Mouse (Mus musculus) brain, embryonic 14.5 days (tissue): ENCODE results near the gene Gng7. TPM values are rescaled to one million over a fixed set of nuclear protein-coding genes. Genes with fewer than 3 reads are reported as not detected.

ENCODE experiments used
- DNase-seq: peaks from one replicate; pipeline ENCODE4 v3.0.0-alpha.2; 2011; ENCODE audit warnings: low read depth
- CTCF ChIP-seq: fragments of 200-500 bp; IDR thresholded peaks from 2 replicates; pipeline ENCODE4 v1.5.1; 2012; ENCODE audit warnings: inconsistent platforms, mild to moderate bottlenecking, moderate library complexity, borderline replicate concordance; ENCODE audit not compliant: insufficient read depth, insufficient read length; ENCODE audit errors: extremely low read depth
- POLR2A ChIP-seq: fragments of 200-500 bp; IDR thresholded peaks from 2 replicates; pipeline ENCODE4 v1.6.1; 2012; ENCODE audit warnings: mild to moderate bottlenecking, inconsistent platforms, borderline replicate concordance; ENCODE audit not compliant: poor library complexity, insufficient read depth, insufficient read length, severe bottlenecking; ENCODE audit errors: extremely low read depth
- polyA plus RNA-seq: library from polyadenylated mRNA; depleted of rRNA; stranded (reverse); fragments of >200 nt; gene quantifications from 2 replicates; pipeline ENCODE4 v1.2.3, GENCODE M21; 2012

The Gng7 gene
- polyA plus RNA-seq, 1 experiment, result 13.3 TPM

DNA sequence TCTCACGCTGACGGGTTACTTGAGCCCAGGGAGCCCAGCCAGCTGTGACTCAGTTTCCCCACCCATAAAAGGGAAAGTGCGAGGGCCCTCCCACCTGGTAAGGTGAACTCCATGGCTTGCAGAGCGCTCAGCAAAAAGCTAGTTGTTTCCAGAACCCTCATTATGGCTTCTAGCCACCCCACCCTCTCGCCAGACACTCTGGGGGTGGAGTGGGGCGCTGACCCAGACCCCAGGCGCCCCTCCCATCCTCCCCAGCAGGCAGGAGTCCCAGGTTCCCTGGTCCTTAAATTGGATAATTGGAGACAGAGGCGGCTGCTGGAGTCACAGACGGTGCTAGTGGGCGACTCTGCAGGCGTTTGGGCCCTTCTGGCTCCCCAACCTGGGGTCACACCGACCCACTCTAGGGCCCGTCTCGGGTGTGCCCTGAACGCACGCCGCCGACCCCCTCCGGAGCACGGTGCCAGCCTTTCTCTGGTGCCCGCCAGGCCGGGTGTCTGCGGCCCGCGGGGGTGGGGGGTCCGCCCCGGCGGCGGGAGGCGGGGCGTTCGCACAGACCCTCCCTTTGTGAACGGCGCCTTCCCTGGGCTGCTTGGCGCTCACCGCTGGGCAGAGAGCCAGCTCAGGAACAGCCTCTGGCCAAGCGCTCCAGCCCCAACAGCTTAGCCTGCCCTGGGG lies 78.5 kb downstream of the Gng7 start:
- no peak for TF ChIP-seq POLR2A
- TF ChIP-seq CTCF, result no peak

DNA sequence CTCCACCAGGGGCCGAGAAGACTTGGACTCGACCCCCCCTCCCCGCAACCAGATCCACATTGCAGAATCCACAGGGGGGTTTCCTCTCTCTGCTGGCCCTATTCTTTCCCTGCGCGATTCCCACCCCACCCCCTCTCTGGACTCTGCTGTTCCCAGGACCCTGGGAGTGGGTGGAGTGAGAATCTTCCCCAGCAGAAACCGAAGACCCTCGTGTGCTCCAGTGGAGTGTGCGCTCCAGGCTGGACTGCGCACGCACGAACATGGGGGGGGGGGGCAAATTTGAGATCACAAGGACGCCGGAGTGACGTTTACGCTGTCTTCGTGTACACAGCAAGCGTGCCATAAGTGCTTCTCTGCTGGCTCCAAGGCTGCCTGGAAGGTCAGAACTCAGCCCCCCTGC lies 79.0 kb downstream of the Gng7 start:
- TF ChIP-seq POLR2A, result no peak
- TF ChIP-seq CTCF, result no peak
- DNase-seq, result peak; percentile 66

More for the DNA sequence above, 78.5 kb downstream of the Gng7 start:
- DNase-seq, result peak; percentile 92

DNA sequence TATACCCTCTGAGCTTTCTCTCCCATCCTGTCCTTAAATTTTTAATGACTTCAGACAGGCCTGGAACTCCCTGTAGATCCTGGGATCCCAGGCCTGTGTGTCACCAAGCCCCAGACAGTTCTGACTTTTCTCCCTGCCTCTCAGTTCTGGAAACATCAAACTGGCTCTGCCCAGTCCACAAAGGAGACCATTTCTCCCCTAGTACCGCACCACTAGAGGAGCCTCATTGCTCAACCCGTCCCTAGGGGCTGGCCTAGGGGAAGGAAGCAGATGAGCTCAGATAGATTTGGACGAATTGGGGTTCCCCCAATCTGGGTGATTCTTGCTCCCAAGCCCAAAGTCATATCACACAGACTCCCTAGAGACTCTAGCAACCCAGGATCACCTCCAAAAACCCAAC lies 79.5 kb downstream of the Gng7 start:
- DNase-seq, result no peak
- TF ChIP-seq POLR2A (no peak), CTCF (no peak)

- DNase-seq, result no peak
- TF ChIP-seq CTCF (no peak), POLR2A (no peak)
Observed at GRCm38 (mm10) chr10:80934136-80934985, 80.4 kb downstream of the Gng7 start.

DNA sequence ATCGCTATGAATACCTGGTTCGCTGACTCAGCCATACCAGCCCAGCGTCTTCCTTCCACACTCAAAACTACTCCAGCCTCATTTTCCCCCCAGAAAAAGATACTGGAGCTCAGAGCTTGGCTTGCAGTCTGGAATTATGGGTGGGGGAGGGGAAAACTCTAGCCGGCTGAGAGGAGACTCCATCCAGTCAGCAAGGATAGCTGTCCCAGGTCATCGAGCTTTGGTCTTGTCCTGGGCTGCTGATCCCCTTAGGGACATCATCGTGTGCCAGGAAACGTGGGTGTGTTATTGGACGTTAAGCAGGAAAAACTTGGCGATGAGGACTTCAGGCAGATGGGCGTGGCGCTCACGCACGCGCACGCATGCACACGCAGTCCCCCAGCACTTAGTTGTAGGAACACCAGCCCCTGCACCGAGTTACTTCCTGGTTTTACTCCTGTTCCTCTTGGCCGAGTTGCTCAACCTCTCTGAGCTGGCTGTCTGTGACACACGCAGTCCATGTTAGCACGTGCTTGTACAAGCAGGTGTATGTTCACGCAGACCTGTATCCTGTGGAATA lies 81.2 kb downstream of the Gng7 start:
- no peak for TF ChIP-seq CTCF
- TF ChIP-seq POLR2A, result no peak
- DNase-seq, result peak; percentile 37

GRCm38 (mm10) chr10:80932700-80933420 lies 81.9 kb downstream of the Gng7 start:
- TF ChIP-seq POLR2A (no peak), CTCF (no peak)
- DNase-seq, result no peak

GRCm38 (mm10) chr10:80932206-80932605 lies 82.5 kb downstream of the Gng7 start:
- no peak for TF ChIP-seq POLR2A
- TF ChIP-seq CTCF, result no peak
- DNase-seq, result peak; percentile 67

GRCm38 (mm10) chr10:80931695-80932094 lies 83.0 kb downstream of the Gng7 start:
- DNase-seq, result peak; percentile 8
- no peak for TF ChIP-seq CTCF

DNA sequence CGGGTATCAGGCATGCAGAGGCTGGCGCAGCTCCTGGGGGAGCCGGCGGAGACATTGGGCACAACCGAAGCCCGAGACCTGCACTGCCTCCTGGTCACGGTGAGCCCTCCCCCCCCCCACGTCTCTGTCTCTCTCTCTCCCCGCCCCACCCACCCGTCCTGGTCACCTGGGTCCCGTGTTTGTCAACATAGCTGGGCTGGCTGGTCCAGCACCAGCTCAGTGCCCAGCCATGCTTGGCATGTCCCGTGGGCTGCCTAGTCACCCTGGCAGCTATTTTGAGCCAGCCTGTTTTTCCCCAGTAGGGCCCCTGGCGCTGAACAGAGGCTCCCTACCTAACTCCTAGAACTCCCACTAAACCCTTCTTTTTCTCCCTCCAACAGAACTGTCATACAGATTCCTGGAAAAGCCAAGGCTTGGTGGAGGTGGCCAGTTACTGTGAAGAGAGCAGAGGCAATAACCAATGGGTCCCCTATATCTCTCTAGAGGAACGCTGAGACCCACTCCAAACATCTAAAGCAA lies 83.5 kb downstream of the Gng7 start:
- DNase-seq, result peak; percentile 49
- no peak for TF ChIP-seq POLR2A
- no peak for TF ChIP-seq CTCF

DNA sequence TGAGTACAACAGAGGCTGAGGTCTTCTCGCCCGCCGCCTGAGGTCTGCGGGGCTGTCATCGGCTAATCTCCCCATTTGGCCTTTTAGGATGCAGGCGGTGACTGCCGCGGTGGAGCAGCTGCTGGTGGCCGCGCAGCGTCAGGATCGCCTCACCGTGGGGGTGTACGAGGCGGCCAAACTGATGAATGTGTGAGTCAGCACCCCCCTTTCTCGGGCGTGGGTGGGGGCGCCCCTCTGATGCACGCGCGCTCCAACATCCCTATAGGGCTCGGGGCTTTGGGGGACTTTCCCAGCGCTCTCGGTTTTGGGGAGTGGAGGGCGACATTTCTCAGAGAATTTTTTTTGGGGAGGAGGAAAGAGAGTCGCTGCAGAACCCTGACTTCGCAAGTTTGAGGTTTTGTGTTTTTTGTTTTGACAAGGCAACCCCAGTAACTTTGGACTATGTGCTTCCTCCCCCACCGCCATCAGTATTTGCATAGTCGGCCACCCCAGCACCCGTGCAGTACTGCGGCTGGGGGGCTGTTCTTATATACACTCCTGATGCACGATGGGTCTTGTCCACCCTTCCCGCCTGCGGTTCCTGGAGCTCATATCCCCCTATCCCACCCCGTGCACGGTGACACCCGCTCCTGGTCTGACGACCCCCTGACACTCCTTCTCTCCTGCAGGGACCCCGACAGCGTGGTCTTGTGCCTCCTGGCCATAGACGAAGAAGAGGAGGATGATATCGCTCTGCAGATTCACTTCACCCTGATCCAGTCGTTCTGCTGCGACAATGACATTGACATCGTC lies 84.2 kb downstream of the Gng7 start:
- TF ChIP-seq POLR2A, result no peak
- no peak for TF ChIP-seq CTCF
- DNase-seq, result no peak
